Mouse (Mus musculus) stomach, embryonic 14.5 days (tissue): ENCODE results near the gene Il12rb1. TPM values are rescaled to one million over a fixed set of nuclear protein-coding genes. Genes with fewer than 3 reads are reported as not detected.

Experiments used
- ATAC-seq: fragments of 200-750 bp; cut with Nextera tagmentation; 2 replicates; pipeline ENCODE4 v1.8.0; 2017; ENCODE audit warnings: low read depth, moderate TSS enrichment; ENCODE audit not compliant: insufficient number of reproducible peaks, insufficient read depth, low FRiP score
- H3K27ac ChIP-seq: fragments of 300-500 bp; sonication (generic); 2 replicates; pipeline ENCODE4 v1.5.1; 2014; ENCODE audit warnings: mild to moderate bottlenecking, low read length, moderate library complexity, mixed read lengths
- H3K27me3 ChIP-seq: fragments of 300-500 bp; sonication (generic); 2 replicates; pipeline ENCODE4 v1.6.1; 2014; ENCODE audit warnings: low read length, control low read depth, mixed read lengths; ENCODE audit not compliant: control insufficient read depth, insufficient read depth
- H3K36me3 ChIP-seq: fragments of 300-500 bp; sonication (generic); 2 replicates; pipeline ENCODE4 v1.6.1; 2014; ENCODE audit warnings: mild to moderate bottlenecking, control low read depth, low read length, moderate library complexity, mixed read lengths; ENCODE audit not compliant: control insufficient read depth, insufficient read depth
- H3K4me1 ChIP-seq: fragments of 300-500 bp; sonication (generic); 2 replicates; pipeline ENCODE4 v1.6.1; 2014; ENCODE audit warnings: low read length, control low read depth, mixed read lengths; ENCODE audit not compliant: control insufficient read depth, insufficient read depth
- H3K4me2 ChIP-seq: fragments of 300-500 bp; sonication (generic); replicated peaks from 2 replicates; pipeline ENCODE4 v1.6.1; 2014; ENCODE audit warnings: low read depth, low read length, control low read depth
- H3K4me3 ChIP-seq: fragments of 300-500 bp; sonication (generic); 2 replicates; pipeline ENCODE4 v1.5.1; 2014; ENCODE audit warnings: low read depth, low read length, control low read depth
- H3K9ac ChIP-seq: fragments of 300-500 bp; sonication (generic); replicated peaks from 2 replicates; pipeline ENCODE4 v1.6.1; 2014; ENCODE audit warnings: low read depth, mild to moderate bottlenecking, control low read depth, low read length, moderate library complexity, mixed read lengths
- H3K9me3 ChIP-seq: fragments of 300-500 bp; sonication (generic); 2 replicates; pipeline ENCODE4 v1.6.1; 2016; ENCODE audit warnings: low read depth, low read length, control low read depth; ENCODE audit not compliant: control insufficient read depth
- WGBS: fragments of 180-500 bp; shearing (Covaris S2); extraction: QIAGEN DNeasy Blood & Tissue Kit; methylation state at CpG from one replicate; pipeline ENCODE4 v1.1.7; 2014; 5-methylcytosine and 5-hydroxymethylcytosine counted together
- polyA plus RNA-seq: library from polyadenylated mRNA; unstranded; fragments of >200 nt; fragmentation: Nextera tagmentation; extraction: Ambion mirVana; gene quantifications from 2 replicates; pipeline ENCODE4 v1.2.1, GENCODE M21; 2014

Il12rb1 gene
- polyA plus RNA-seq, 1 experiment from 2014 or later: not detected

DNA sequence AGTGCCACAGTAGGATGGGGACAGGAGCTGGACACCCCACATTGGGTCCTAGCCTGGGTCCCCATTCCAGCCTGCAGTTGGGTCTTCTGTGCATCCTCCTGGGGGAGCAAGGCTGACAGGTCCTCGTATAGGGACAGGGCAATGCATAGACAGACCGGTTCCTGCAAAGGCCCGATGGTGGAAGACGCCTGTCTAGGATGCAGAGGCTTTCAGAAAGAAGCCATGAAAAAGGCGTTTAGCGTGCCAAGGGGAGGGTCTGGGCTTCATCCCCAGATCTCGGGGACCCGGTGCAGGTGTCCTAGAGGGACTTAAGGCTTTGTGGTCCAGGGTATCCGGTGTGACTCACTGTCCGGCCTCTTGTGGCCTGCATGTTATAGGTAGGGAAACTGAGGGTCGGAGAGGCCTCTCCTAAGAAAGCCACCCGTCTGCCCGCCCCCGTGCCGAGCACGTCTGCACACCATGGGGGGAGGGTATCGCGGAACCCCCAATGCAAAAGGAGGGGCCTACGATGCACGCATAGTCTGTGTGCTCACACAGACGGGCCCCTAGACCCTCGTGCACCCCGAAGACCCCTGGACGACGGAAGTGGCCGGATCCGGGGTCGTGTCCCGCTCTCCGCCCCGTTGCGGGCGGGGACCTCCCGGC is 32.3 kb upstream of the Il12rb1 start:
- ATAC-seq: peak; percentile 9; the same call in 1 of the 2 replicates
- WGBS: 2% methylated on average over 34 of the region's 34 CpGs
- Histone ChIP-seq H3K36me3 (peaks cover 40% of the 10 kb centered on the region), H3K9me3 (no peaks in the 10 kb centered on the region), H3K4me3 (peak overlapping the region; percentile 91), H3K4me1 (peaks cover 37% of the 10 kb centered on the region), H3K27ac (peak overlapping the region; percentile 61; the same call in 1 of the 2 replicates), H3K27me3 (no peaks in the 10 kb centered on the region), H3K9ac (peak overlapping the region; percentile 98), H3K4me2 (peak overlapping the region; percentile 88)

DNA sequence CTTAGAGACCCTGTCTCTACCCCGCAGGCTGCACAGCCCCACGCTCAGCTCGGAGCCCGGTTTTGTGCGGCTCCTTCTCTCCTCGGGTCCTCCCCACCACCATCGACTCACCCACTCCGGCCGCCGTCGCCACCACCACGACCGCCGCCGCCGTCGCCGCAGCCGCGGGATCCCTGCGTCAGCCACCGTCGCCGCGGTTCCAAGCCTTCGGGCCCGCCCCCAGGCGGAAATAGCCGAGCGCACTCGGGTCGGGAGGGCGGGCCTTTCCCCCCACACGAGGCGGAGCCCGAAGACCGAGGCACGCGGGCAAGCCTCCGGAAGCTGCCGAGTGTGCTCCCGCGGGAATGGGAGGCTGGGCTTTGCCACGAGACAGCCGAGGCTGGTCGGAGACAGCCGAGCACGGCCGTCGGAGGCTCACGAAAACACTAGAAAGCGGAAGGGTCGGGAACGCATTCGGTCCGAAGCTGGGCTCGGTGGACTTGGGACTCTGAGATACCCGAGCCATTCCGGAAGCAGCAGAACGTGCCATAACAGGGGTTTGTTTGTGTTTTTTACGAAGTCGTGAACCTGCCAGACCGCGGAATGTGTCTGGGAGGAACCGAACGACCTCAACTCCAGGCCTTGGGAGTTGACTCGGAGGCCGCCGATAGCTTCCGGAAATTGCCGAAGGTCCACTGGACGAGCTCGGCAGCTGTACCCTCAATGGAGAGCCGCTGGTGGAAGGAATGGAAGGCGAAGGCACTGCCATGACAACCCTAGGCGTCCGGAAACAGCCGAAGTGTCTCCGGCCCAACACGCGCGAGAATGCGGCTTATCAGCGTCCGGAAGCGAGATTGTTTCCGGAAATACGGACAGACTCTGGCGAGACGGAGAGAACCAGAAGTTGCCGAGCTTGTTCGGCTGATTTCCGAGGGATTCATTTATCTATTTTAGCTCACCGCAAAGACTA is 31.5 kb upstream of the Il12rb1 start, which contains the start of gene Pik3r2:
TSS of gene Pik3r2 (minus strand) at position 218 of the 949 bp plus-strand sequence.
- H3K4me3 ChIP-seq: peak within 1 kb of the TSS; percentile 91
- ATAC-seq: peak; percentile 92
- H3K9me3 ChIP-seq: no peaks in the 10 kb centered on the region
- H3K4me2 ChIP-seq: peak within 1 kb of the TSS; percentile 88
- peak within 1 kb of the TSS; percentile 98 for H3K9ac ChIP-seq
- no peaks in the 10 kb centered on the region for H3K27me3 ChIP-seq
- peaks cover 37% of the 10 kb centered on the region for H3K4me1 ChIP-seq
- peaks cover 39% of the 10 kb centered on the region for H3K36me3 ChIP-seq
- peak within 1 kb of the TSS; percentile 98 for H3K27ac ChIP-seq
- under 1% methylated on average over 94 of the region's 94 CpGs for WGBS

DNA sequence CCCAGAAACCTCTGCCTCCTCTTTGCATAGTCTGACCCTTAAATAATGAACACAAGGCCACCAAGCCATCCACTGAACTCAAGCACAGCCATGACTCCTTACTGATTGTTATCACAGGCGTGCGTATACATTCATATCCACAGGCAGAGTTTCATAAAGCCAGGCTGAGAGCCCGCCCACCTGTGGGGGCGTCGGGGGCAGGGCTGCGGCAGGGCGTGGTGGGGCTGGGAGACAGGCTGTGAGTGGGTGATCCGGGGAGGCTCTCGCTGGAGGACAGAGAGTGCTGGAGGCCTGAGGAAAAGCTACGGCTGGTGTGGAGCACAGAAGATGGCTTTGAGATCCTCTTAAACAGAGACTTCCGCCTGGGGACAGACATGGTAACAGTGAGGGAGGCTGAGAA is 28.2 kb upstream of the Il12rb1 start:
- no peak overlapping the region for H3K27ac ChIP-seq
- ATAC-seq: no peak
- H3K4me1 ChIP-seq: peaks cover 14% of the 10 kb centered on the region
- WGBS: 63% methylated on average over 11 of the region's 11 CpGs
- H3K27me3 ChIP-seq: no peaks in the 10 kb centered on the region
- H3K36me3 ChIP-seq: peaks cover 41% of the 10 kb centered on the region
- H3K9me3 ChIP-seq: no peaks in the 10 kb centered on the region
- H3K9ac ChIP-seq: no peak overlapping the region
- no peak overlapping the region for H3K4me3 ChIP-seq
- H3K4me2 ChIP-seq: no peak overlapping the region

DNA sequence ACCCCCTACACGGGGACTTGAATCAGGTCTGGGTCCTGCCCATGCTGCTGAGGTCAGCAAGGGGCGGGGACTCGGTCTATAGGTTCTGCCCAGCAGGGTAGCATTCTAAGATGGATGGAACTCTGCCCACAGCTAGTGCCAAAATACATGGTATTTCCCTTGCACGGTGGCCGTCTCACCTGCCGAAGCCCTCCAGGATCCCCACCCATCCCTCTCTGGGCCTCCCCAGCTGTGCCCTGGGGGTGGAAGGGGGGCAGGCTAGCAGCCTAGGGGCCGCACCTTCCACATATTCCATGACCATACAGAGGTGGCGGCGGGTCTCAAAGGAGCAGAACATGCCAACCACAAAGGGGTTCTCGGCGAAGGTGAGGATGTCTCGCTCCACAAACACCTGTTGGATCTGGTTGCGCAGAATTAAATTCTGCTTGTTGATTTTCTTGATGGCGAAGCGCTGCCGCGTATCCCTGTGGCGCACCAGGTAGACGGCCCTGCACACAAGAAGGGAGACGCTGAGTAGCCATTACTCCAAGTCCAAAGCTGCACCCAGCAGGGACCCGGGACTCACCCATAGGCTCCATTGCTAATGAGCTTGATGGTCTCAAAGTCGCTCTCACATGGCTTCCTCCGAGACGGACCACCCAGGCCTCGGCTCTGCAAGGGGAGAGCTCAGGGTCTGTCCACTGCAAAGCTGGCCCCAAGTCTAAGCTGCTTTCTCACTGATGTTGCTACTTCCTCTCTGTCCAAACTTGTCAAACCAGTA is 21.8 kb upstream of the Il12rb1 start:
- WGBS: 89% methylated on average over 25 of the region's 25 CpGs
- Histone ChIP-seq H3K4me3 (no peak overlapping the region), H3K4me2 (no peak overlapping the region), H3K27ac (no peak overlapping the region), H3K27me3 (no peaks in the 10 kb centered on the region), H3K9ac (no peak overlapping the region), H3K9me3 (no peaks in the 10 kb centered on the region), H3K4me1 (peaks cover 12% of the 10 kb centered on the region), H3K36me3 (peaks cover 49% of the 10 kb centered on the region)
- ATAC-seq: no peak

DNA sequence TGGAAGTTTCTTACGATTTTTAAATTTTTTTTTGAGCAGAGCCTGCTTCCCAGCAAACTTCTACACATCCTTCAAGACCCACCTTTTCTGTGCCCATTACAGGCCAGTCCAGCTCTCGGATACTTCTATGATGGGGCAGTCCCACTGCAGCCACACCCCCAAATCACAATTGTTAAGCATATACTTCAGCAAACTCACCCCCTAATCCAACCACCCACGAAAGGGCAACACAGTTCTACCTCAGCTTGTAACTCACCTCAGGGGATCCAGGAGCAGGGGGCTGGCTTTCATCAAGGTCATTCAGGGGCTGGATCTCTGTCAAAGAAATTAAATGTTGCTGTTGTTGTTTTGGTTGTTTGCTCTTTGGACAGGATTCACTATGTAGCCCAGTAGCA is 21.2 kb upstream of the Il12rb1 start:
- H3K9ac ChIP-seq: no peak overlapping the region
- no peak overlapping the region for H3K4me3 ChIP-seq
- no peak for ATAC-seq
- H3K27me3 ChIP-seq: no peaks in the 10 kb centered on the region
- H3K36me3 ChIP-seq: peaks cover 44% of the 10 kb centered on the region
- H3K4me2 ChIP-seq: no peak overlapping the region
- H3K4me1 ChIP-seq: peaks cover 17% of the 10 kb centered on the region
- 83% methylated on average over 3 of the region's 3 CpGs for WGBS
- no peaks in the 10 kb centered on the region for H3K9me3 ChIP-seq
- no peak overlapping the region for H3K27ac ChIP-seq

DNA sequence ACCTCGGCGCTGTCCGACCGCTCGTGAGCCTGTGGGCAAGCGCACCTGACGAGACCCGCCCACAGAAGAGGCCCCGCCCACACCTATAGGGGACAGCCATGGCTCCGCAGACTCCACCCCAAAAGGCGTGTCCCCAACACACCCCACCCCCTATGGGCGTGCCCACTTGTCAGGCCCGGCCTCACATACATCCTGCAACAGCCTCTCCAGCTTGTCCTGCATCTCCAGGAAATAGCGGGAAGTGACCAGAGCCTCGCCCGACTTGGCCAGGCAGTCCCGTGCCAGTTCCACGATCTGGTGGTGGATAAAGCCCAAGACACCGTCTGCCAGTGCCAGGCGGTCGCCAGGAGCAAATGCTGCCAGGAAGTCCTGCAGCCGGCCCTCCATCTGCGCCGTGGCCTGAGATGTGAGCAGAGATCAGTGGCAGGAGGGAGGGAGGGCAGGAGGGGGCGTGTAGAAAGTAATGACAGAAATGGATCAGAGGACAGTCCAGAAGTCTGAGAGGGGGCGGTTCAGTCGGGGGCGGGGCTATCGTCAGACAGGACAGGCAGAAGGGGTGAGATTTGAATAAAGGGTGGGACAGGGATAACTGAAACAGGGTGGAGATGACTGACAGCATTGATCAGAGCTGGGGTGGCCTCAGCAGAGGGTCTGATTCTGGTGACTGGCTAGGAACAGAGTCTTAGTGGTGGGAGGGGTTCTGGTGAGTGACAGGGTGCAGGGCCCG is 20.1 kb upstream of the Il12rb1 start:
- H3K27me3 ChIP-seq: no peaks in the 10 kb centered on the region
- WGBS: 25% methylated on average over 30 of the region's 30 CpGs
- no peak overlapping the region for H3K4me2 ChIP-seq

DNA sequence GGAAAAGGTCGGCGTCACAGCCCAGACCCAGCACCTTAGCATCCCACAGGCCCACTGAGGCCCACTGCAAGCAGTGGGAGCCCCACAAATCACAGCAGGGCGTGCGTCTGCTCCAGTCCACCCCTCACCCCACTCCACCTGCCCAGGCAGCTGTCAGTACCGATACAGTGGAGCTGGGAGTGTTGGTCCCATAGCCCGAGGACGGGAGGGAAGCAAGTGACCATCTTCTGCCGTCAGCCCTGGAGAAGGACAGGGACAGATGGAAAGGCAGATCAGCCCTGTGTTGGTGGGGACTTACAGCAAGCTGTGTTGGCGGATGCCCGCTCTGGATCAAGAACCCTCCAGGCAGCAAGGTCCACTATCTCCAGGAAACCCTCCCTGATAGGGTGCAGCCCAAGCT is 19.2 kb upstream of the Il12rb1 start:
- no peak overlapping the region for H3K4me3 ChIP-seq
- peaks cover 33% of the 10 kb centered on the region for H3K36me3 ChIP-seq
- no peak for ATAC-seq
- no peaks in the 10 kb centered on the region for H3K27me3 ChIP-seq
- H3K9ac ChIP-seq: no peak overlapping the region
- no peaks in the 10 kb centered on the region for H3K9me3 ChIP-seq
- WGBS: 79% methylated on average over 10 of the region's 10 CpGs
- H3K4me2 ChIP-seq: no peak overlapping the region
- peaks cover 24% of the 10 kb centered on the region for H3K4me1 ChIP-seq
- H3K27ac ChIP-seq: no peak overlapping the region

More for the DNA sequence above, 20.1 kb upstream of the Il12rb1 start:
- H3K4me3 ChIP-seq: no peak overlapping the region
- peaks cover 41% of the 10 kb centered on the region for H3K36me3 ChIP-seq
- peaks cover 22% of the 10 kb centered on the region for H3K4me1 ChIP-seq
- H3K9ac ChIP-seq: no peak overlapping the region
- no peak for ATAC-seq
- no peaks in the 10 kb centered on the region for H3K9me3 ChIP-seq
- no peak overlapping the region for H3K27ac ChIP-seq
